Mouse (Mus musculus) kidney, postnatal 14 days (tissue): ENCODE measurements at regions not wholly inside any gene's neighbourhood (a gene's known extent, or its start where the extent isn't known, plus 50 kb on each side); places are given as distances from the start of the nearest gene placed in this dataset.

ENCODE experiments used
- DNase-seq: peaks from one replicate; pipeline ENCODE4 v3.0.0; 2022; ENCODE audit warnings: mixed read lengths

DNA sequence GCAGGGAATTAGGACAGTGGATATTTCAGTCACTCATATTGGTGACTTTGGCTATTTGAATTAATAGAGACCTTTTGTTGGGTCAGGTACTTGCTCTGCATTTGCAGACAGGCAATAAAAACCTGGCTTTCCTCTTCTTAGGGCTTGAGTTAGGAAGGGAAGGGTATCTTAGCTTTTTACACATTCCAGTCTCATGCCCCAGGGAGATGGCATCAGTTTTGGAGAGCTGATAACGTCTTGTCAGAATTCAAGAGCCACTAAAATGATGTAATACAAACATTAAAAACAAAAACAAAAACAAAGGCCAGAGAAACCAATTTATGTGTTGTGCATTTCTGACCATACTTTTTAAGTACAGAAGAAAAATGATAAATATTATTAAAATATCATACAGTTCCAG is 214.3 kb downstream of the Ktn1 start:
- no peak for DNase-seq

DNA sequence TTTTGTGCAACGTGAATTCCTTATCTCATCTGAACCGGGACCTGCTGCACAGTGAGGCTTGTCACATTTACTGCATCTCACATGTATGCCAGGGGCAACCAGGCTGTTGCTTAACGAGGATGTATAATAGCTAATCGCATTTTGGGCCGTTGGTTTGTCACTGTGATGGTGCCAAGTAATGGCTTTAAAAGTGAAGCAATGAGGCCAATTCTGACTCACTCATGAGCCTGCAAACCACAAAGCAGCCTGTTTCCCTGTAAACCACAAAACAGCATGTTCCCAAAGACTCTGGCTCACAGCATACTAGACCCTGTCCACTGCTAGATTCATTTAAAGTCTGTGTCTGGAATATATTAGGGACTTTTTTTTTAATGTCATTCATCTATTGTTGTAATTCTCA is 214.8 kb downstream of the Ktn1 start:
- DNase-seq, result peak; percentile 10

DNA sequence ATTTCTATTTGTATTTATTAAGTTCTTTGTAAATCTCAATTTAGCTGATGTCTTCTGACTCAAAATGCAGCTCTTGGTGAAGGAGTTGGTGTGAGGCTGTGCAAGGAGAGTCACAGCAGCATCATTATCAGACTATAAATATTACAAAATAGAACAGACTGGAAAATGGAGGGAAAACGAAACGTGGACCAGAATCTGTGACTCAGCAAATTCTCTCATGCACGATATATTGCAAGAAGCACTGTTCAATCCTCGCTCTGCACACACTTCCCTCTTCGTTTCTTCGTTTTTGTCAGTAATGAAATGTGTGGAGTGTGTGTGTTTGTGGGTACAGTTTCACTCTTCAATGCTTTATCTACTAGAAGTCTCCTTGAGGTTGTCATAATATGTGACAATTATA is 215.5 kb downstream of the Ktn1 start:
- no peak for DNase-seq

DNA sequence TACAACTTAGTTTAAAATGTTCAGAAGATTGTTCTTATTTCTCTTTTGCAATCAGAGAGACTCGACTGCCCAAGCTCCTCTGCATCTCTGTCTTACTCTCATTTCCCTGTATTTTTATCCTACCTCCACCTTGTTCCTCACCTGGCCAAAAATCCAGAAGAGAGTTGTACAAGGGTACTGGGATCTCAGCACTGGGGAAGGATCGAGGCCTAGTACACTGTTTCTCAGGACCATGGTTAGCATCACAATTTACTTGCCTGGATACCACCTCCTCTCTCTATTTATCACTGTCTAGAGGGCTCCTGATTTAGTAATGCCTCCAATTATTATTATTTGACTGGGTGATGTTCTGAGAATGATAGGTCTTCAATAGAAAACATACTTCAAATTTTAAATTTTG is 218.8 kb downstream of the Ktn1 start:
- DNase-seq, result no peak

DNA sequence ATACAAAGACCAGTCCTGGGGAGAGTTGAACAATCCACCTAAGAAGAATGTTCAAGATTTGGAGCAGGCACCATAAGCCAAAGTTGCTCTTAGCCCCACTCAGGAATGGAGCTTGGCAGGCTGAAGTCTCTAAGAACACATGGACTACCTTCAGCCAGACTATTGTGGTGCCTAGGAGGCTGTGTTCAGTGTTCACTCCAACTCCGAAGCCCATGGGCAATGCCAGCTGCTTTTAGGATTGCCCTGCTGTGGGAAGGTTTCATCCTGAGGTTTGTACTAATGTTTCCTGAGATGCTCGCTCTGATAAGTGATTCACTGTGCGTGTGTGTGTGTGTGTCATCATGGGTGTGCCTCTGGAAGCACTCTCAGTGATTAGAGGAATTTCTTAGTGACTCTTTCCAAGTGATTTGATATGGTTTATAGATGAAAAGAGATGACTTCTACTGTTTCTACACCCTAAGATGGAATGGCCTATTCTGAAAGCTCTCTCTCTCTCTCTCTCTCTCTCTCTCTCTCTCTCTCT is 220.1 kb downstream of the Ktn1 start:
- no peak for DNase-seq

DNA sequence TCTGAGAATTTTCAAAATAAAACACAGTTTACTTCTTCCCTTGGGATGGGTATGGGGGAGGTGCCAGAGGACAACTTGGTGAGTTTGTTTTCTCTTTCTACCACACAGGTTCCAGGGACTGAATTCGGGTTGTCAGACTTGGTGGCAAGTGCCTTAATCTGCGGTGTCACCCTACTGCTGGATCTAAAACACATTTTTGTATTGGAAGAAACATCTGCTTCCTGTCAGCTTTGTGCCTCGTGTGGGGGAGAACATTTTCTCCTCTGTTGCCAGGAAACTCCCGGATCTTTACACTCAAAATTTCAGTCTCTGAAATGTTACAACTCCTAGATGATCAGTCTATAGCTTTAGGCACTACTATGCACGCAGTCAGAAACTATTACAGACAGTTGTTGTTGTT is 228.3 kb downstream of the Ktn1 start:
- no peak for DNase-seq

DNA sequence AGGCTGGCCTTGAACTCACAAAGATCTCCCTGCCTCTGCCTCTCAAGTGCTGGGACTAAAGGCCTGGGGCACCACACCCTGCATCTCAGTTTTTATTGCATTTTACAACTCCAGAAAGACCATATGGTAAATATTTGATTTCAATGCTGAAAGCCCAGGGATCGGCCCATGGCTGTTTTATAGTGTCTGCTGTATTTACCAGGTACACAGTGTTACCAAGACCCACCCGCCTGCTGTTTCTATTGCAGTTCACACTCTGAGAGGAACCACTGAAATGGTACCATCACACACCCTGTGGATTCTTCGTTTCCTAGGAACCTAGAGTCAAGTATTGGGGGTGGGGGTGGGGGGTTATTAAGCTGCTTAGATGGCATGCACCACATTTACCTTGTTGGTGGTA is 228.9 kb downstream of the Ktn1 start:
- DNase-seq, result no peak

DNA sequence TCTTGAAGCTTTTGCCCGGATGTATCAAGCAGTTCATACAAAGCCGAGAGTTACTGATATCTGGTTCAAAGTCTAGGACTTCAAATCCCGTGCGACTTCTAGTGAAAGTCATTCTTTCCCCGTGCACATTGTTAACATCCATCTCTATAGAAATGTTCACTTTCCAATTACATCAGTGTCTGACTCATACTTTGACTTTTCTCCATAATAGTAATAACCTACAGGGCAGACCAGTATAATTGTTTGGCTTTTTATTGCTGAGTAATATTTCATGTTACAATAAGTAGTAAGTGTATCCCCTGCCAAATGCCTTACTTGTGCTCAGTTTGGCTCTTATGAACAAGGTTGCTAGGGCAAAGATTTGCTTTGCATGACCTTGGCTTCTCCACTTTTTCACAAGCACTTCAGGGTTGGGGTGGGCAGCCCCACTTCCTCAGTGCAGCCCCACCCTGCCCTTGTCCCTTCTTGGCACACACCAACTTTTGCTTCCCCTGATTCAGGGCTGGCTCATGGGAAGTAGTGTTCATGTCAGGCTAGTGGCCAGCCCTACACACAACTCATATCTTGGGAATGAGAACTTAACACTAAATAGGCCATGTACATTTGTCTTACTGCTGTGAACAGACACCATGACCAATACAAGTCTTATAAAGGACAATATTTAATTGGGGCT is 229.7 kb downstream of the Ktn1 start:
- DNase-seq, result no peak

DNA sequence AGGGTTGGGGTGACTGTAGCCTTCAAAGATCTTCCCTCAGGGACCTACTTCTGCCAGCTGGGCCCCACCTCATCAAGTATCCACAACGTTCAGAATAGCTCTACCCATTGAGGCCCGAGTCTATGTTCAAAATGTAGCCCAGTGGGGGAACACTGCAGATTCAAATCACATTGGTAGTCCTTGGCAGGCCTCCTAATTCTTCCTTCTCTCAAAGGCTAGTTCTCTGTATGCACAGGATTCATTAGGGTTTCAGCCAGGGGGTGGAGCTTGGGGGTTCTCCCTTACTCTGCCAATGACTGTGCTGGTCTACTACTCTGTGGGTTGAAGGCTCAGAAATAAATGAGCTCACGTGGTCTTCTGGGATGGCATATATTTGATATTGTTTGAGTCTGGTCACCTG is 235.3 kb upstream of the Peli2 start:
- DNase-seq, result no peak

DNA sequence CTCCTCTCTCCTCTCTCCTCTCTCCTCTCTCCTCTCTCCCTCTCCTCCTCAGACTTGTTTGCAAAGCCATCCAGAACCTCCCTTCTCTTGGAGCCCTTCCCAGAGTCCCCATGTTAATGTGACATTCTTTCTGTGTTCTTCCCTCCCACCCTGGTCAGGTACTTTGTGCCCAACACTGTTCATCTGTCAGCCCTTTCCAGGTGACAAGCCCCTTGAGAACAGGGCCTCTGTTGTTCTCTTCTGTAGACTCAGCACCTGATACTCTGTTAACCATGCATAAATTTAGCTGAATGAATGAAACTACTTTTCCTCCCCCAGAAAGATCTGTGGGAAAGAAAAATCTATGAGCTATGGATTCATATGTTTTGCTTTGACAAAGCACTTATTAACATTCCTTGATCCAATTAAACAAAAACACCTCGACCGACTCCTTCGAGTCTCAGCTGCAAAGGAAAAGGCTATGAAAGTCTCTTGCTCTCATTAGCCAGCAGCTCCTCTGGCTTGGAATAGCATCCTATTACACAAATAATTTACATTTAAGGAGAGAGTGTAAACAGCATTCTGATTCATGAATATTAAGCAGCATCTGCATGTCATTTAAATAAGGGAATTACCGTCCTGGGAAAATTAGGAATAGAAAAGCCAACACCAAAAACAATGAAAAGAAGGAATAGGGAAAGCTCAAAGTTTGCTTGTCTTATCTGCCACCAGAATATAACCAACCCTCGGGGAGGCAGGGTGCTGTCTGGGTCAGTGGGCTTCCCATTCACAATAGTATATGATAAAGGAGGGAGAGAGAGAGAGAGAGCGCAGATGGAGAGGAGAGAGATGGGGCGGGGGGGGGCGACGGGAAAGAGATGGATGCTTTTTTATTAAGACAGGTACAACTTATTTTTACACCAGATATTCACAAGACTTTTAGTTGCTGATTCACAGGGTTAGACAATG is 230.1 kb upstream of the Peli2 start:
- no peak for DNase-seq

DNA sequence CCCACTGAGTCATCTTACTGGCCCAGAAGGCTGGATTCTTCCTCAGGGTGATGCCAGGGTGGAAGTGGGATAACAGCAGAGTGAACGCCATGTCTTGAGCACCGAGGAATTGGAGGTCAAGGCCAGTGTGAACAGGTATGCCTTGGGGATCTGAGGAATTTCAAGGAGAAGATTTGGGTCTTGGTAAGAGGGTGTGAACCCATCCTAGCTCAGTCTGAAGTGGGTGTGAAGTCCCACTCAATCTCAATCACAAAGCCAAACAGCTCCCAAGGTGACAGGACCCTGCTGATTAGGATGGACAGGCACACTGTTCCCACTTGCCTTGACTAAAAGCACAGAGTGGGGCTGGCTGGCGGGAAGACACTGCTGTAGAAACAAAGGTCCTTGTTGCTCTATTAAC is 224.0 kb upstream of the Peli2 start:
- DNase-seq, result no peak

DNA sequence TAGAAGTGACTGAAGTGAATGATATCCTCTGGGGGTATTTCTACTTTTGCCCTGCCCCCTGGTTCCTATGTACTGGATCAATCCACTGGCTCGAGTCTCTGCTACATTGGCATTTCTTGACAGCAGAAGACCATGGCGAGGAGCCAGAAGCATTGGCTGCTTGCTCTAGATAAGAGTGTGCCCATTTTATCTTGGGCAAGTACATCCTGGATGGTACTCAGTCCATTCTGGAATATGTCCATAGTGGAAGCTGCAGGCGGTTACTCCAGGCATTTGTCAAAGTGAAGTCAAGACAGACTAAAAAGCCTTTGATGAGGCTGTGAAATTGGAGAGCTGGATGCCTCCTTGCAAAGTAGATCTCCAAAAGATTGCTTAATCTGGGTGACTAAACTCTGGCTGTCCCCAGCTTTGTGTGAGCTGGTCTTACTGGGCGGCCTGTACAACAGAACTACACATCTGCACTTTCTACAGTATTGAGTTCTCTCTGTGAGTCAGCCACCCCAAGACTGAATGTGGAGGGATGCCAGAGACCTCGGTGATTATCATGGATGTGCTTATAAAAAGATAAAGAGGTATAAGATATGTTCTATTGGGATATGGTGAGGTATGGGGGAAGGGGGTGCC is 222.6 kb upstream of the Peli2 start:
- no peak for DNase-seq

DNA sequence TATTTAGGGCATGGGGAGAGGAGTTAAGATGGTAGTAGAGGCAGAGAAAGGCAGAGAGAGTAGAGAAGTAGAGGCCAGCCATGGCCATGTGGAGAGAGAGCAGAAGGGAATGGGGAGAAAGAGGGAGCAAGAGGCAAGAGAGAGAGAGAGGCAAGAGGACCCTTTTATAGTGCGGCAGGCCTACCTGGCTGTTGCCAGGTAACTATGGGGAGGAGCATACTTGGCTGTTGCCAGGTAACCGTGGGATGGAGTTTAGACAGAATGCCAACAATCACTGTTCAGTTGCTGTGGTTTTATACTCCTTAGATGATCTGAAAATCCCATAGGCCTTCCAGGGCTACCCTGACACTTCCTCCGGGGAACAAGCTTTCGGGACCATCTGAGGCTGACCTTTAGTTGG is 222.0 kb upstream of the Peli2 start:
- DNase-seq, result no peak

DNA sequence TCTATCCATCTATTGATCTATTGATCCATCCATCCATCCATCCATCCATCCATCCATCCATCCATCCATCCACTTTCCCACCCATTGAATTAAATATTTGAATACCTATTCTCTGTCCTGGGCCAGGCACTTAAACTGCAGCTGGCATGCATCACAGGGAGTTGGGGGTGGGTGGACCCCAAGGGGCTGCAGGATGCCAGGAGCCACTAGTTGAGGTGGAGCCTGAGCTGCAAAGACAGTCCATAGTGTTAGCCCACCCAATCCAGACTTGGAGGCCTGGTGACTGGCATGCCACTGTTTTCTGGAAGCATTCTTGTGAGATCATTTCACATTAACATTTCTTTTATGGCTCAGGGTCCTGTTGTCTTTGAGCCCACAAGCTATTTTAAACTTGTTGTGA is 215.3 kb upstream of the Peli2 start:
- no peak for DNase-seq

DNA sequence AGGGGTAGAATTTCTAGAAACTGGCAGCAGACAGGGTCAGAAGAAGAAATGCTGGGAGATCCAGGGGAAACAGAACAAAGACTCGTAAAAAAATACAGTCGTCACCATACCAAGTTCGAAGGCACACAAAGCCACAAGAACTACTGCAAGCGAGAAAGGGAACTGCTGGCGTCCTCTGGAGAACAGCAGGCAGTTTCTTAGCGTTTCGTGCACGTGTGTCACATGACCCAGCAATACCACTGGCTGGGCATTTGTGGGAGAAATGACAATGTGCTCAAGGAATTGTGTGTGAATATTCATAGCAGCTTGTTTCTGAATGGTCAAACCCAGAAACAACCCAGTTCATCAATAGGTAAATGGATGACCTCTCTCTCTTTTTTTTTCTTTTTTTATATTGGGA is 211.5 kb upstream of the Peli2 start:
- DNase-seq, result no peak

DNA sequence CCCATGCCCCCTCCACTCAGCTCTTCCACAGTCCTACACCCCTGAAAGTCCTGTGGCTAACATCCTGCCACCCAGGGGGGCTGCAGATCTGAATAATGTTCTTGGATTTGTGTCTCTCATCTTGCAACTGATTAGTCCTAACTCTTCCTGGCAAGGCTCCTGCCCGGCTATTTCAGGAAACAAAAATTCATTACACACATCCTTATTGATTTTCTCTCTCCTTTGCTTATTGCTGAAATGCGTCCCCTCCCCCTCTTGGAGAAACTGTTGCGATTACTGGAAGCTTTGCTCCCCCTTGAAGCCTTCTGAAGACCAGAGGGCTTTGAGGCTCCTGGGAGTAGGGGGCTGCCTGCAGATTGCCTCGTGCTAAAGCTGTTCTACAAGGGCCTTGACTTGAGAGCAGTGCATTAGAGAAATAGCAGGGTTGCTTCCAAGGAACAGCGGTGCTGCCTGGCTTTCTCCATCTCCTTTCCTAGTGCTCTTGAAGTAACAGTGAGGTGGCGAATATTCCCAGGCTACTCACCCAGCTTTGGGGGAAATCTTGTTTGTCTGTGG is 209.8 kb upstream of the Peli2 start:
- no peak for DNase-seq

DNA sequence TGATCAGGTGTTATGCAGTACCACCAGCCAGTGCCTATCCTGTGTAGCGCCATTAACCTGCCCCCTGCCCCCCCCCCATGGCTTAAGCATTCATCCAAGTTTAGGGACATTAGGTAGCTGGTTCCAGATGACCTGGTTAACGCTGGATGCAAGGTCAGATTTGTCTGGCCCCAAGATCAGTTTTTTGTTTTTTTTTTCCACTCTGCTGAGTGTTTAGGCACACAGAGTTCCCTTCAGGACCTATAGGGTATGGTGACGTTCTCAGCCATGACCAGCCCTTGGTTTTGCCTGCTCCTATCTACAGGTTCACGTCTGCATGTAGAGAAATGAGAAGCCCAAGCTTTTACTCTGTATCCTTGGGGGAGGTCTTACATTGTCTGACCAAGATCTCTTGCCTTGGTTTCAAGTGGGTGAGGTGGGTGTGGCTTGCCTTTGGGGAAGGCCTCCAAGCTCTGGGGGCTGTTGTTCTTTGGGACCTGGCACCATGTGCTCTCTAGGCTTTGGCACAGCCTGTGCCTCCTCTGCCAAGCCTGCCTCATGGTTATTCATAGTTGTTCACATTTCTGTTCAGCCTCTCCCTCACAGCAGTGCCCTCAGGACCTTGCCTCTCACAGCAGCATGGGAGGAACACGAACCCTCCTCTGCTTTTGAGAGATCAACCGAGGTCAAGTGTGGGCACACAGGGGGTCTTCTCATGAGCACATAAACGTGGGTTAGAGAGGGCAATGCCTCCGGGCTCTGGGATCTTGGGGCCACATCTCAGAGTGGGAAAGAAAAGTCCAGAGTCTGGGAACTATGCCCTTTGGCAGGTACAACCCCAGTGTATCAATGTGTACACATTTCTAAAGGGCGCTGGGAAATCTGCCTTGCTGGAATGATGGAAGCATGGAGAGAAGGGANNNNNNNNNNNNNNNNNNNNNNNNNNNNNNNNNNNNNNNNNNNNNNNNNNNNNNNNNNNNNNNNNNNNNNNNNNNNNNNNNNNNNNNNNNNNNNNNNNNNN is 208.8 kb upstream of the Peli2 start:
- DNase-seq, result peak; percentile 71

DNA sequence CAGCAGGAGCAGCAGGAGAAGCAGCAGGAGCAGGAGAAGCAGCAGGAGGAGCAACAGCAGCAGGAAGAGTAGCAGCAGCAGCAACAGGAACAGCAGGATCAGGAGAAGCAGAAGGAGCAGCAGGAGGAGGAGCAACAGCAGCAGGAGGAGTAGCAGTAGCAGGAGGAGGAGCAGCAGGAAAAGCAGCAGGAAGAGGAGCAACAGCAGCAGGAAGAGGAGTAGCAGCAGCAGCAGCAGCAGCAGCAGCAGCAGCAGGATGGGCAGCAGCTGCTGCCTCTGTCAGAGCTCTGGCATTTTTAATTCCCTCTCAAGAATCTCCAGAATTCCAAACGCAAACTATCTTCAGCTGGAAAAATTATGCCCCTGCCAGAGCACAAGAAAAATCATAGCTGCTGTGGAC is 205.0 kb upstream of the Peli2 start:
- DNase-seq, result no peak

DNA sequence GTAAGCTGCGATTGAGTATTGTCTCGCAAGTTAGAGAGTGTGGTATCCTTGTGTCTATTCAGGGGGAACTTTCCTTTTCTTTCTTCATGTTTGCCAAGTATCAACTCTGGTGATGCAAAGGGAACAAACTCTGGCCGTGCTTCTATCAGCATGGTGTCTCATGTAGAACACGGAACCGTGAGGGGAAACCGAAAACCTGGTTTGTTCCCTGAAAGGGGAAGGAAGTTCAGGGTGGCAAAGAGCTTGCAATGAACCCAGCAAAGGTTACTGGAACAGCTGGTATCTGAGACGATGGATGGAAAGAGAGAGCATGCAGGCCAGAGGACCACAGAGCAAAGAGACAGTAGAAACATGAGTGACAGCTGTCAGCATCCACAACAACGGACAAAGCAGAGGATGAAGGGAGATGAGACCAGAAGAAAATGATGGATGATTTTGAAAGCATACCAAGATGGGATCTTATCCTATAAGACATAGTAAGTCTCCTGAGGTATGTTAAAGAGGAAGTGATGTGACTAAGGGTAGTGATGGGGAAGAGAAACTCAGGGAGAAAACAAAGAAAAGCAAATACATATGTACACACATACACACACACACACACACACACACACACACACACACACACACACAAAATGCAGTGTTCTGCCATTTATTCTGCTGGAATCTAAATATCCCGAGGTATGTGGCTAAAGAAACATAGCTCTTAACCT is 199.8 kb upstream of the Peli2 start:
- no peak for DNase-seq

DNA sequence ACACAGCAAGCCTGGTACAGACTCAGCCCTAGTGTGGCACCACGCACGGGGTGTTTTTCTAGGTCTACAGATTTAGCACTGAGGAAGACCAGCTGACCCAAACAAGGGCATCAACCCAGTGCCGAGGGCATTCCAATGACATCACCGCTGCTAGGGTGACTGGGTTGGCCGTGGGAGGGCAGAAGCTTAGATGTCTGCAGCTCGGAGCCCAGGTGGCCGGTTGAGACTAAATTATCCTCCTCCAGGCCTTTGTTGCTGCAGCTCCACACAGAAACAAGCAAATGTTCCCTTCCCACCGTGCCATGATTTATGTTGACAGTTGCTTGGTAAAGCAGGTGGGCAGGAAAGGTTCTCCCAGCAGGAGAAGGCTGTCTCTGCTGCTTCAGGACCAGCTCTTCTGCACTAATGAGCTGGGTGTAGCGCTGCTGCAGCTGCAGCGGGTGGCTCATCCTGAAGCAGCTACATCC is 198.8 kb upstream of the Peli2 start:
- DNase-seq, result peak; percentile 29

DNA sequence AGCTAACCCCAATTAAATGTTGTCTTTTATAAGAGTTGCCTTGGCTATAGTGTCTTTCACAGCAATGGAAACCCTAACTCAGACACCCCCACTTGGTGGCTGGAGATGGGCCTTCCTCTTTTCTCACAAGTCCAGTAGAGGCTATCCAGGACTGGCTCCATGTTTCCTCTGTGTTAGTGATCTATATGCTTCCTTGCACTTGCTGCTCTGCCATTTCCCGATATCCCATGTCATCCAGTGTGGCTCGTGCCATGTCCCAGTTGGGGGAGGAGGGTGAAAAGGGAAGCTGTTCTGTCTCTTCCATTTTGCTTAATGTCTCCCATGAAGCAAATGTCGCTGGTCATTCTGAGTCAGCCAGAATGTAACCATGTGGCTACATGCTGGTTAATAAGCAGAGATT is 194.2 kb upstream of the Peli2 start:
- DNase-seq, result no peak
